Mouse (Mus musculus) heart, postnatal 0 days (tissue): Measurements from ENCODE around the gene Inava.

Experiments used
- CTCF ChIP-seq: IDR thresholded peaks from 2 replicates; pipeline ENCODE4 v1.5.1; 2016; ENCODE audit warnings: antibody characterized with exemption, control low read depth, low read depth
- EP300 ChIP-seq: IDR thresholded peaks from 2 replicates; pipeline ENCODE4 v1.6.1; 2016; ENCODE audit warnings: antibody characterized with exemption, low read depth

DNA sequence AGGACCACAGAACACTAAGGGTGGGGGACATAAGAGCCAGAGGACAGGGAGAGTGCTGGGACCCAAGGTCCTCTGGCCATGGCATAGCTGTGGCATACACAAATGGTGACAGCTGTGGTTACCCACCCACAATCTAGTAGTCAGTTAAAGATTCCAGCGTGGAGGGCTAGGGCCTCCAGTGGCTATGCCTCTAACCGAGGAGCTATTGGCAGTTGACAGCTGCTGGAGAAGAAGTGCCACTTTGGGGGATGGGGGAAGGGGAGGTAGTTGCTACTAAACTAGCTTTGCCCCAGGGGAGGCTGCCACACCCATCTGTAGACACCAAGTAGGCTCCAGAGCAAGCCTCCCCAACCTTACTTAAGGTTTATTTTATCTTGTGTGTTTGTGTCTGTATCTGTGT, 19.4 kb upstream of the Inava start:
- TF ChIP-seq CTCF: no peak
- no peak for TF ChIP-seq EP300
